Mouse (Mus musculus) spleen, adult 2 months (tissue): ENCODE results near the gene Tmem59.

Experiments used
- CTCF ChIP-seq: fragments of 200-500 bp; IDR thresholded peaks from 2 replicates; pipeline ENCODE4 v1.5.1; 2011; ENCODE audit warnings: mild to moderate bottlenecking, inconsistent platforms; ENCODE audit not compliant: insufficient read depth, insufficient read length, insufficient replicate concordance; ENCODE audit errors: extremely low read depth
- POLR2A ChIP-seq: fragments of 200-500 bp; IDR thresholded peaks from 2 replicates; pipeline ENCODE4 v1.6.1; 2011; ENCODE audit warnings: low read depth, low read length, inconsistent platforms

- TF ChIP-seq CTCF (no peak), POLR2A (no peak)
Observed at GRCm38 (mm10) chr4:107129373-107129772, 48.8 kb upstream of the Tmem59 start.
